Mouse (Mus musculus) retina, embryonic 14.5 days (tissue): ENCODE measurements at regions not wholly inside any gene's neighbourhood (a gene's known extent, or its start where the extent isn't known, plus 50 kb on each side); places are given as distances from the start of the nearest gene placed in this dataset.

Experiments used
- DNase-seq: peaks from one replicate; pipeline ENCODE4 v3.0.0-alpha.2; 2015; ENCODE audit warnings: low spot score

- DNase-seq: no peak
These were observed 190.1 kb upstream of the Hmga2 start for GRCm38 (mm10) chr10:120666202-120666860.

- DNase-seq: no peak
These were observed 189.4 kb upstream of the Hmga2 start for GRCm38 (mm10) chr10:120665670-120666069.

GRCm38 (mm10) chr10:120664419-120664818 lies 188.2 kb upstream of the Hmga2 start:
- DNase-seq: no peak

- no peak for DNase-seq
These were observed 187.1 kb upstream of the Hmga2 start for GRCm38 (mm10) chr10:120663396-120663795.

- DNase-seq: no peak
These were observed 184.2 kb upstream of the Hmga2 start for GRCm38 (mm10) chr10:120660503-120660902.

DNA sequence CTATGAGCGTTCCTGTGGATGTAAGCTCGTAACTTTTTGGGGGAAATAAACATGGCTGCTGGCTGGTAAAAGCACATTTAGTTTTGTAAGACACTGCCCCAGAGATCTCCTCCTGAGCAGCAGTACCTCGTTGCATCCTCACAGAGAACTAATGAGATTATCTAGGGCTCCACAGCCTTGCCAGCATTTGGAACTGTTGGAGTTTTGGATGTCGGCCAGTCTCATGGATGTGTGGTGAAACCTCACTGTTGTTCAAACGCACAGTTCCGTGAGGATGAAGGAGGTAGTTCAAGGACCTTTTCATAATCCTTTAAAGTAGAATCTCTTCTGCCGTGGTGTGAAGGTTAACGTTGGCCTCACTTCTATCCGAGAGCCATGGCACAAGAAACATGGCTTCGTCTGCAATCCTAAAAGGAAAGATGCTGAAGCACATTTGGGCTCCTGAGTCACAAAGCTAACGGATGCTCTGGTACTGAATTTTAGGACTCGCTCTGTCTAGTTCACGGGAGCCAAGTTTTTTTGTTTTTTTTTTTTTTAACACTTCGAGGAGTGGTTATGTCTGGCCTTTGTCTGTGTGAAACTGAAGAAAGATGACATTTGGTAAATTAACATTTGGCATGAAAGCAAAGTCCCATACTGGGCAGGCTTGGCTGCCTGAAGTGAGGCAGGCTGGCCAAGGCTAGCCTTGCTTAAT lies 179.1 kb upstream of the Hmga2 start:
- no peak for DNase-seq

GRCm38 (mm10) chr10:120652525-120653215 lies 176.4 kb upstream of the Hmga2 start:
- DNase-seq: no peak

GRCm38 (mm10) chr10:120651845-120652244 lies 175.6 kb upstream of the Hmga2 start:
- DNase-seq: no peak

DNA sequence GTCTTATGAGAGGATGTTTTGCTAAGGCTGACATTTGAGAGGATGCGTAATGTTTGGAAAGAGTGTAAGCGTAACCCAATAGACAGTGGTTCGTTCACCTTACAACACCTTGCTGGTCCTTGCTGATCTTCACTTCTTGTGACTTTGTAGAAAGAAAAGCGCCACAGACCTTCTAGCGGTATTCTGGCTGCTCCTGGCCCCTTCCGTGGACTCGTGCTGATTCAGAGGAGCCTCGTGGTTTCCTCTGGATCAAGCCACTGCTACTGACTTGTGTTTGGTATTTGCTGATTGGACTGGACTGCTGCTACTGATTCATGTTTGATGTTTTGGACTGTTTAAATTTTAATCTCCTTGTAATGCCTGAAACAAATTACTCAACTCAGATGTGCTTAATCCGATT lies 174.1 kb upstream of the Hmga2 start:
- DNase-seq: no peak

DNA sequence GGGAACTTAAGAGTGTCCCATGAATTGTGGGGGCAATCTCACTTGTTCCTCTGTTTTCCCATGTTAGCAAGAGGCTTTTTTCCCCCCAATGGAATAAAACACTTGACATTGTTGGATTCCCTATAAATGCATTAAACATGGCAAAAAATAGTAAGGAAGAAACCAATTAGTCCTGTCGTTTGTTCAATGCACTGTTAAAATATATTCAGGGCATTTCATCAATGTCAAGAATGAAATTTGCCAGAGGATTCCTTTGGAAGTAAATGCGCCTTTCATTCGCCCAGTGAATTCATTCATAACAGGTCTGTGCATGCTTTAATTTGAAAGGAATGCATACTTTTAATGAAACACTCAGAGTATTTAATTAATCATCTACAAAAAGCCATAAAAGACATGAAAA lies 172.5 kb upstream of the Hmga2 start:
- peak; percentile 6 for DNase-seq

- peak; percentile 58 for DNase-seq
These were observed 171.8 kb upstream of the Hmga2 start for GRCm38 (mm10) chr10:120648031-120648430.

- DNase-seq: no peak
These were observed 171.1 kb upstream of the Hmga2 start for GRCm38 (mm10) chr10:120647323-120647722.

DNA sequence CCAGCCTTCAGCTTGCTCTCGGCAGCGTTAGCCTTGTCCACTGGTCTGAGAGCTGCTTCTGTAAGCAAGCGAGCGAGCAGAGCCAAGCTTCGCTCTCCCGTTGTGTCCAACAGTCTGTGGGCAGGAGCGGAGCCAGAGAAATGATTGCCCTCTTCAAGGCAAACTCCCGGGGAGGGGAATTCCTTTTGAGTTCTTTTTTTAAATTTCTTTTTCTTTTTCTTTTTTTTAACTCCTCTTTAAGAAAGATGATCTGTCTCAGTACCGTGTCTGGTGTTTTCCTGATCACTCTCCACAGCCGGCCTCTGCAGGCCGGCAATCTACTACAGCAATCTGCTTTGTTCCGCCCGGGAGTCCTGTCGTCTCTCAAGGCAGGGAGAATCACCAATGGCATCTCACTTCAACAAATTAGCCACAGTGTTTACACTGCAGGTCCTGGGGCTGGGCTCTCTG lies 170.6 kb upstream of the Hmga2 start:
- peak; percentile 59 for DNase-seq

DNA sequence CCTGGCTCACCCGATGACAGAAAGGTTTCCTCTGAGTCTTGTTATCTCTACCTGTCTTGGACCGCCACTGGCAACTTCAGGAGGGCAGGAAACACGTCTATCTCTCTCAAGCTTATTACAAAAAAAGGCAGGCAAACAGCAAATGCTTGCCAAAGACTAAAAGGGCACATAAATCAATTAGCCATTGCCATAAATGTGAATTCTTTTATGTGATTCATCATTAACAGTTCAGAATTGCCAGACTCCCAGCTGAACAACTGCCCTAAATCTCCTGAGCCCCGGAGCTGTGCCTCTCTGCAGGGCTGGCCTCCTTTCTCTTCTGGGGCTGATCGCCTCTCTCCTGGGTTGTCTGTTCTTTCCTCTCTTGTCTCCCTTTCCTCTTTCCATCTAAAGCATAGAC lies 164.6 kb upstream of the Hmga2 start:
- no peak for DNase-seq

GRCm38 (mm10) chr10:120638316-120638715 lies 162.0 kb upstream of the Hmga2 start:
- peak; percentile 10 for DNase-seq

- no peak for DNase-seq
These were observed 159.7 kb upstream of the Hmga2 start for GRCm38 (mm10) chr10:120635818-120636543.

GRCm38 (mm10) chr10:120635194-120635593 lies 158.9 kb upstream of the Hmga2 start:
- DNase-seq: no peak

DNA sequence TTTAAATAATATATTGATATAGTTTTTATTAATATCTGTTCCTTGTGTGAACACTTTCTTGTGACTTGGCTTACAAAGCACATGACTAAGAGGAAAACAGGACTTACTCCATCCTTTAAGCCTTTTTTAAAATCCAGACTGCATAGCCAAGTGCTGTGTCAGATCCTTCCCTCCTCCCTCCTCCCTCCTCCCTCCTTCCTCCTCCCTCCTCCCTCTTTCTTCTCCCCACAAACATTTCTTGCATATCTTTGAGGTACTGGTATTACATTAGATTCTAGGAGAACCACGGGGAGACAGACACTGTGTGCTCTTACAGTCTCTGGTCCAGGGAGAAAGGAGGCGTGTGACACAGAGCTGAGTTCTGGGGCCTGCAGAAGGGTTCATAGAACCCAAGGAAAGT lies 155.8 kb upstream of the Hmga2 start:
- DNase-seq: no peak

DNA sequence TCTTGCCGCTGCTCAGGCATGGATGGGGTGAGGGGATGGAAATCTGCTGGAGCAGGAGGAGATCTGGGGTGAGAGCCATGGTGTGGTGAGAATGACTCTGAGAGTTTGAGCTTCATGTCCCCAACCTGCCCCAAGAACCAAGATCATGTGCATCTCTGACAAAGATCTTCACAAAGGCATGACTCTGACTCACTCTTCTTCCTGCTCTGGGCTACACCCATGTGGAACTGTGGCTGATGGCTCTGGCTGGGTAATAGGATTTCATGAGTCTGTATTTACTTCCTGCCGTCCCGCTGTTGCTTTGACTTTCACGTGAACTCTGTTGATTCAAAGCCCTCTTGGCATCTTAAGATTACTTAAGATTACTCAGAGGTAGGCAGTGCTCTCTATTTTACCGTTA lies 151.8 kb upstream of the Hmga2 start:
- no peak for DNase-seq

GRCm38 (mm10) chr10:120625474-120625873 lies 149.2 kb upstream of the Hmga2 start:
- no peak for DNase-seq

GRCm38 (mm10) chr10:120624203-120624942 lies 148.1 kb upstream of the Hmga2 start:
- DNase-seq: peak; percentile 52
